Mouse (Mus musculus) olfactory bulb, adult 2 months (tissue): Measurements from ENCODE around the gene Gm31371.

Source experiments
- CTCF ChIP-seq: fragments of 200-500 bp; IDR thresholded peaks from 2 replicates; pipeline ENCODE4 v1.5.1; 2012; ENCODE audit warnings: low read depth, mild to moderate bottlenecking, low read length, moderate library complexity; ENCODE audit not compliant: insufficient read depth
- POLR2A ChIP-seq: fragments of 200-500 bp; IDR thresholded peaks from 2 replicates; pipeline ENCODE4 v1.6.1; 2012; ENCODE audit warnings: mild to moderate bottlenecking, low read depth, low read length, moderate library complexity; ENCODE audit not compliant: insufficient read depth

DNA sequence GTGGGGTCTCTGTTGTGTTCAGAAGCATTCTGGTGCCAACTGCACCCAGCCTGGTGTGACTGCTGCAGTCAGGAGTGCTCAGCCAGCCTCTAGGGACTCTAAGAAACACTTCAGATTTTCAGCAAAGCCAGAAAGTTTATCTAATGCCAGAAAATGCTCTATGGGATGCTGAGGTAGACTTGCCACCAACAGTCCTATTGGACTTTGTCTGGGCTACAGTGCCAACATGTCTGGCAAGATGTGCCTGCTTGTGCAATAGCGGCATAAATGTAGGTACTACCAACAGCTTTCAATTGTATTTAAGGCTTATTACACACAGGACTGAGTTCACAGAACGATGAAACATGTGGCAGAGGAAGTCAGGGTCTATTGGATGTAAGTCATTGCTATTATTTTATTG is 57.7 kb downstream of the Gm31371 start:
- TF ChIP-seq POLR2A (no peak), CTCF (no peak)
